Mouse (Mus musculus) neural tube, embryonic 15.5 days (tissue): ENCODE results near the gene Cep19. TPM values are rescaled to one million over a fixed set of nuclear protein-coding genes. Genes with fewer than 3 reads are reported as not detected.
"Not testable (repeated sequence)": the region's sequence is repeated elsewhere in the genome, so short reads cannot be mapped to it uniquely, and the experiment has no call there.

Source experiments
- ATAC-seq: fragments of 200-750 bp; cut with Nextera tagmentation; 2 replicates; pipeline ENCODE4 v1.8.0; 2017; ENCODE audit warnings: mild to moderate bottlenecking, moderate TSS enrichment, moderate library complexity; ENCODE audit not compliant: low FRiP score
- H3K27ac ChIP-seq: fragments of 300-500 bp; sonication (generic); replicated peaks from 2 replicates; pipeline ENCODE4 v1.5.1; 2015; ENCODE audit warnings: mild to moderate bottlenecking, inconsistent platforms
- H3K27me3 ChIP-seq: fragments of 300-500 bp; sonication (generic); replicated peaks from 2 replicates; pipeline ENCODE4 v1.6.1; 2015; ENCODE audit warnings: inconsistent platforms
- H3K36me3 ChIP-seq: fragments of 300-500 bp; sonication (generic); 2 replicates; pipeline ENCODE4 v1.6.1; 2015; ENCODE audit warnings: inconsistent platforms
- H3K4me1 ChIP-seq: fragments of 300-500 bp; sonication (generic); 2 replicates; pipeline ENCODE4 v1.6.1; 2015; ENCODE audit warnings: inconsistent platforms
- H3K4me2 ChIP-seq: fragments of 300-500 bp; sonication (generic); 2 replicates; pipeline ENCODE4 v1.6.1; 2015; ENCODE audit warnings: inconsistent platforms, mild to moderate bottlenecking, moderate library complexity
- H3K4me3 ChIP-seq: fragments of 300-500 bp; sonication (generic); replicated peaks from 2 replicates; pipeline ENCODE4 v1.5.1; 2015; ENCODE audit warnings: mild to moderate bottlenecking, inconsistent platforms
- H3K9ac ChIP-seq: fragments of 300-500 bp; sonication (generic); replicated peaks from 2 replicates; pipeline ENCODE4 v1.6.1; 2015; ENCODE audit warnings: mild to moderate bottlenecking, inconsistent platforms
- H3K9me3 ChIP-seq: fragments of 300-500 bp; sonication (generic); replicated peaks from 2 replicates; pipeline ENCODE4 v1.6.1; 2016; ENCODE audit warnings: inconsistent platforms
- WGBS: fragments of 180-500 bp; shearing (Covaris S2); methylation state at CpG from one replicate; pipeline ENCODE4 v1.1.7; 2015; ENCODE audit warnings: mixed read lengths; 5-methylcytosine and 5-hydroxymethylcytosine counted together
- polyA plus RNA-seq: library from polyadenylated mRNA; unstranded; fragments of >200 nt; fragmentation: Nextera tagmentation; extraction: Ambion mirVana; gene quantifications from 2 replicates; pipeline ENCODE4 v1.2.1, GENCODE M21; 2015

Cep19 gene
- polyA plus RNA-seq, 1 experiment from 2014 or later, result 48.0 TPM

DNA sequence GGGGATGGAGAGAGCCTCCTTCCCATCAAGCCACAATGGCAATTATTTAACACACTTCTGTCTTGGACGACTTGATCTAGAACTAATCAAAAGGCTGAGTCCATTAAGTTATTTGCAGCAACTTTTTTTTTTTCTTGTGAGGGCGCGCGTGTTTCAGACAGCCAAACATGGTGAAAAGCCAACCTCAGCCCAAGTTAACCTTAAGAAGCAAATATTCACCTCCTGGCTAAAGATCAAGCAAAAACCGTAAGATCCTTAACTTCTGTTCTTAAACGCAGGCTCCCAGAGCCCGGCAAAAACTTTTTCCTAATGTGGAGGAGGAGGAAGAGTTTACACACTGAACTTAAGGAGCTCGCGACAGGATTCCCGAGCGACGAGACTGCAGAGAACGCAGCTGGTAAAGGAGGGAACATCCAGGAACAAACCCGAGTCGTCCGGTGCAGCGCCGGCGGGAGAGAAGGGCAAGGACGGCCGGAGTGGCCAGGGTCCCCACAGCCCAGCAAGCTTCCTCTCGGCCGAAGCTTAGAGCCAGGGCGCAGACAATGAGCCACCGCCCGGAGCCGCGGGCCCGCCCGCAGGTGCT lies 21.1 kb upstream of the Cep19 start:
- peak overlapping the region; percentile 93 for H3K9ac ChIP-seq
- under 1% methylated on average over 24 of the region's 30 CpGs for WGBS
- H3K9me3 ChIP-seq, result no peaks in the 10 kb centered on the region
- H3K36me3 ChIP-seq, result peaks cover 2% of the 10 kb centered on the region; the same call in 1 of the 2 replicates
- ATAC-seq, result peak; percentile 73; the same call in 1 of the 2 replicates
- H3K27ac ChIP-seq, result peak overlapping the region; percentile 93
- peak overlapping the region; percentile 63 for H3K4me2 ChIP-seq
- H3K4me1 ChIP-seq, result peaks cover 25% of the 10 kb centered on the region
- peak overlapping the region; percentile 99 for H3K4me3 ChIP-seq
- H3K27me3 ChIP-seq, result no peaks in the 10 kb centered on the region

GRCm38 (mm10) chr16:32078991-32079511 lies 20.5 kb upstream of the Cep19 start, which contains the start of gene Pak2:
TSS of gene Pak2 (minus strand) at chr16:32079342.
- peaks cover 5% of the 10 kb centered on the region; the same call in 1 of the 2 replicates for H3K36me3 ChIP-seq
- H3K4me1 ChIP-seq, result peaks cover 25% of the 10 kb centered on the region
- peak within 1 kb of the TSS; percentile 93 for H3K27ac ChIP-seq
- no peaks in the 10 kb centered on the region for H3K27me3 ChIP-seq
- no peaks in the 10 kb centered on the region for H3K9me3 ChIP-seq
- peak; percentile 98 for ATAC-seq
- H3K4me3 ChIP-seq, result peak within 1 kb of the TSS; percentile 99
- H3K4me2 ChIP-seq, result peak within 1 kb of the TSS; percentile 63
- WGBS, result under 1% methylated on average over 42 of the region's 60 CpGs
- peak within 1 kb of the TSS; percentile 93 for H3K9ac ChIP-seq

- peaks cover 73% of the 10 kb centered on the region for H3K36me3 ChIP-seq
- no peaks in the 10 kb centered on the region for H3K4me1 ChIP-seq
- H3K4me3 ChIP-seq, result no peak overlapping the region
- H3K27ac ChIP-seq, result no peak overlapping the region
- H3K27me3 ChIP-seq, result no peaks in the 10 kb centered on the region
- no peak for ATAC-seq
- no peaks in the 10 kb centered on the region for H3K9me3 ChIP-seq
- H3K4me2 ChIP-seq, result no peak overlapping the region
- H3K9ac ChIP-seq, result no peak overlapping the region
- 91% methylated on average over 17 of the region's 17 CpGs for WGBS
These were observed 11.8 kb upstream of the Cep19 start for GRCm38 (mm10) chr16:32087629-32088443.

GRCm38 (mm10) chr16:32091466-32091865 lies 8.1 kb upstream of the Cep19 start:
- Histone ChIP-seq H3K27ac (no peak overlapping the region), H3K4me3 (no peak overlapping the region), H3K9me3 (no peaks in the 10 kb centered on the region), H3K36me3 (peaks cover 55% of the 10 kb centered on the region), H3K27me3 (no peaks in the 10 kb centered on the region), H3K4me2 (no peak overlapping the region), H3K4me1 (no peaks in the 10 kb centered on the region), H3K9ac (no peak overlapping the region)
- 97% methylated on average over 7 of the region's 7 CpGs for WGBS
- no peak for ATAC-seq

GRCm38 (mm10) chr16:32097757-32098156 lies 1.8 kb upstream of the Cep19 start:
- ATAC-seq, H3K36me3 ChIP-seq, H3K9ac ChIP-seq, H3K4me3 ChIP-seq, H3K27ac ChIP-seq, H3K27me3 ChIP-seq, H3K9me3 ChIP-seq: not testable (repeated sequence)
- WGBS, result 97% methylated on average over 2 of the region's 2 CpGs
- Histone ChIP-seq H3K4me1 (peaks cover 22% of the 10 kb centered on the region), H3K4me2 (peak overlapping the region; percentile 68; the same call in 1 of the 2 replicates)

DNA sequence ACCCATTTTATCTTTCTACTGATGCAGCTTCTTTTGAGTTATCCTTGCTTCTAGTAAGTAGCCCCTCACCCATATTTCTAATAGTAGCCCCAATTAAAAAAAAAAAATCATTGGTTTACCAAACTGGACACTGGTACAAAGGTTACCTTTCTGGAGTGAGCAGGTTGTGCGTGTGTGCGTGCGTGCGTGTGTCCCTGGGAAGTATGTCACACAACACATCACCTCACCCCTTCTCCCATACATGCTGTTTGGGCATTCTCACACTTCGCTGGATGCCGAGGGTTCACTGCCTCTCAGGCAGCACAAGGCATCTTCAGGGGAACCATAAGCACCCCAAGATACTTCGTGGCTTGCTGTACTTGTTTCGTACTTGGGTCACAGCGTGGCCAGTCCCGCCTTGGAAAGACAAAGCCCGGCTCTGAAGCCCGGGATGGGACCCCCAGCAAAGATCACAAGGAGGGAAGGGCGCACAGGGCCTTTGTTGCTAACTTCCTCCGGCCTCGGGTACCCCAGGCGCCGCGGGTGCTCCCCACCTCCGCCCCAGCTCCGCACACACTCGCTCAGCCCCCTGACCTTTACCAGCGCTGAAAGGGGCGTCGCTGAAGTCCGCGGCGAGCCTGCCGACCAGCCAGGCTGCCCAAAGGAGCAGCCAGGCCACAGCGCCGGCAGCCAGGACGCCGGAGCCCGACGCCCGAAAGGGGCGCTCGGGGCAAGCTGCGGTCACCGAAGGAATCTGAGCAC lies 533 bp upstream of the Cep19 start:
- peak overlapping the region; percentile 78 for H3K9ac ChIP-seq

GRCm38 (mm10) chr16:32102295-32102694 lies 2.7 kb downstream of the Cep19 start:
- Histone ChIP-seq H3K27me3 (no peaks in the 10 kb centered on the region), H3K4me1 (peaks cover 22% of the 10 kb centered on the region), H3K4me2 (no peak overlapping the region), H3K27ac (no peak overlapping the region), H3K4me3 (no peak overlapping the region), H3K9me3 (no peaks in the 10 kb centered on the region), H3K9ac (no peak overlapping the region), H3K36me3 (peaks cover 39% of the 10 kb centered on the region)
- ATAC-seq, result no peak
- 94% methylated on average over 13 of the region's 13 CpGs for WGBS

More for the DNA sequence above, 533 bp upstream of the Cep19 start:
- H3K4me3 ChIP-seq, result peak overlapping the region; percentile 75
- H3K4me1 ChIP-seq, result peaks cover 22% of the 10 kb centered on the region
- WGBS, result under 1% methylated on average over 39 of the region's 39 CpGs
- peak; percentile 78 for ATAC-seq
- H3K4me2 ChIP-seq, result peak overlapping the region; percentile 68
- no peaks in the 10 kb centered on the region for H3K27me3 ChIP-seq
- H3K9me3 ChIP-seq, result no peaks in the 10 kb centered on the region
- peak overlapping the region; percentile 81 for H3K27ac ChIP-seq
- H3K36me3 ChIP-seq, result peaks cover 21% of the 10 kb centered on the region

DNA sequence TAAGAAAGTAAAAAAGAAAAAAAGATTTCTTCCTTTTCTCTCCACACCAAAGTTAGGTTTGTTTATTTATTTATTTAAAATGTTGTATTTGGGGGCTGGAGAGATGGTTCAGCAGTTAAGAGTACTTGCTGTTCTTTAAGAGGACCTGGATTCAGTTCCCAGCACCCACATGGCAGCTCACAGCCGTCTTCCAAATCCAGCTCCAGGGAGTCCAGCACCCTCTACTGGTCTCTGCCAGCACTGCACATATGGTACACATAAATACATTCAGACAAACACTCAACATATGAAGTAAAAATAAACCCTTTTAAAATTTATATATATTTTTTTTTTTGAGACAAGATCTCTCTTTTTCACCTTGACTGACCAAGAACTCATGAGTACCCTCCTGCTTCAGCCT lies 6.1 kb downstream of the Cep19 start:
- no peak for ATAC-seq
- no peaks in the 10 kb centered on the region for H3K27me3 ChIP-seq
- no peaks in the 10 kb centered on the region for H3K9me3 ChIP-seq
- H3K4me1 ChIP-seq, result no peaks in the 10 kb centered on the region
- H3K4me3 ChIP-seq, result no peak overlapping the region
- H3K9ac ChIP-seq, result no peak overlapping the region
- H3K36me3 ChIP-seq, result peaks cover 65% of the 10 kb centered on the region
- no peak overlapping the region for H3K4me2 ChIP-seq
- WGBS, result 100% methylated on average over 1 of the region's 1 CpGs
- H3K27ac ChIP-seq, result no peak overlapping the region

DNA sequence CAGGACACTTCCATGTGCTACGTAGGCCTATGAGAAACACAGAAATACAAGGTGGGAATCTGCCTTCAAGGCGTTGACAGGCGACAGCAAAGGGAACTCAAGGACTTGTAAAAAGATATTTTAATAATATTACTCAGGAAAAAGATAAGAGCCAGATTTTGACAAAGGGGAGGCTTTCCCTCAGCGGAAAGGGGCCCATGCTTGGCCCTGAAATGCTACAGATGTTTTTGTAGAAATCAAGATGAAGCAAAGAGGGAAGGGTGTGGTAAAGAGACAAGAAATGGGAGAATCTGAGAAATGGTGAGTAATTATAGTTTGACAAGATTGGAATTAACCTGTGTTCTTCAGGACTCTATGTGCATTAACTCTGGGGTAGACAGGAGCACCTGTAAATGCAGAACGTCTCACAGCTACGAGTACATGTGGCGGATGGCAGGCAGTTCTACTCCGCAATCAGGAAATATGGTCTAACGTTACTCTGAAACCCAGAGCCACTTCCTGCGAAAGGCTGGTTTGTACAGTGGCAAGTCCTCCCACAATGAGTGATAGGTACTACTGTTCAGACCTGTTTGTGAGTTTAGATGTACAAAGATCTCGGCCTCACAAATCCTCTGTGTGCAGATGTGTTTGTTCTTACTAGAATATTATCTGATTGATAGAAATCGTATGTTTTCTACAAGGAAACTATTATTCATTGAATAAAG lies 7.9 kb downstream of the Cep19 start:
- Histone ChIP-seq H3K9me3 (no peaks in the 10 kb centered on the region), H3K4me1 (no peaks in the 10 kb centered on the region), H3K27me3 (no peaks in the 10 kb centered on the region), H3K4me2 (no peak overlapping the region), H3K36me3 (peaks cover 72% of the 10 kb centered on the region), H3K4me3 (no peak overlapping the region), H3K9ac (no peak overlapping the region), H3K27ac (no peak overlapping the region)
- no peak for ATAC-seq
- 94% methylated on average over 12 of the region's 12 CpGs for WGBS

DNA sequence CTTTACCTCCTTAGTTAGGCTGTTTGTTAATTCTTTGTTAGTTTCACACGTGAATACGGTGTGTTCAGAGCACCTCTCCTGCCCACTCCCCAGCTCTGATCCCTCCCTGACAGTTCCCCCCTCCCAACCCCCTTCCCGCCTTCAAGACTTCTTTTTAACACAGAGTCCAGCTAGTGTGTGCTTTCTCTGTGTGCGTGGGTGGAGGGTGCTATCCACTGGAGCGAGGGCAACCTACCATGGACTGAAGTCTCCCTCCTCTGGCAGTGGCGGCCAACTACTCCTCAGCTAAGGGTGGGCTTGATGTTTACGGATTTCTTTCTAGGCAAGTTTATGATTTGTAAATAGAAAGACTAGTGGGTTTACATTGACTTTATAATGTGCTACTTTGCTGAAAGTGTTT lies 8.6 kb downstream of the Cep19 start:
- no peak overlapping the region for H3K4me3 ChIP-seq
- H3K4me2 ChIP-seq, result no peak overlapping the region
- H3K36me3 ChIP-seq, result peaks cover 66% of the 10 kb centered on the region
- H3K27ac ChIP-seq, result no peak overlapping the region
- H3K4me1 ChIP-seq, result no peaks in the 10 kb centered on the region
- no peaks in the 10 kb centered on the region for H3K27me3 ChIP-seq
- WGBS, result 86% methylated on average over 7 of the region's 7 CpGs
- H3K9ac ChIP-seq, result no peak overlapping the region
- no peaks in the 10 kb centered on the region for H3K9me3 ChIP-seq
- no peak for ATAC-seq

- 92% methylated on average over 2 of the region's 2 CpGs for WGBS
- H3K27ac ChIP-seq, result no peak overlapping the region
These were observed 9.0 kb downstream of the Cep19 start for GRCm38 (mm10) chr16:32108578-32108977.

More at GRCm38 (mm10) chr16:32108578-32108977, 9.0 kb downstream of the Cep19 start:
- H3K4me3 ChIP-seq, result no peak overlapping the region
- H3K36me3 ChIP-seq, result peaks cover 62% of the 10 kb centered on the region
- H3K9me3 ChIP-seq, result no peaks in the 10 kb centered on the region
- no peak overlapping the region for H3K4me2 ChIP-seq
- H3K9ac ChIP-seq, result no peak overlapping the region
- H3K27me3 ChIP-seq, result no peaks in the 10 kb centered on the region
- ATAC-seq, result no peak
- H3K4me1 ChIP-seq, result no peaks in the 10 kb centered on the region
